Mouse (Mus musculus) embryonic facial prominence, embryonic 11.5 days (tissue): ENCODE results near the gene Agbl3. TPM values are rescaled to one million over a fixed set of nuclear protein-coding genes. Genes with fewer than 3 reads are reported as not detected.

ENCODE experiments used
- ATAC-seq: fragments of 200-750 bp; cut with Nextera tagmentation; replicated peaks from 2 replicates; pipeline ENCODE4 v1.8.0; 2017; ENCODE audit warnings: low read depth; ENCODE audit not compliant: insufficient number of reproducible peaks, low FRiP score, low TSS enrichment
- DNase-seq: peaks from one replicate; pipeline ENCODE4 v3.0.0-alpha.2; 2015; ENCODE audit warnings: low spot score
- H3K27ac ChIP-seq: fragments of 300-500 bp; sonication (generic); replicated peaks from 2 replicates; pipeline ENCODE4 v1.5.1; 2014; ENCODE audit warnings: mild to moderate bottlenecking, low read depth, low read length, control low read depth
- H3K27me3 ChIP-seq: fragments of 300-500 bp; sonication (generic); 2 replicates; pipeline ENCODE4 v1.6.1; 2014; ENCODE audit warnings: mild to moderate bottlenecking, low read length, moderate library complexity, mixed read lengths; ENCODE audit not compliant: control insufficient read depth, insufficient read depth
- H3K36me3 ChIP-seq: fragments of 300-500 bp; sonication (generic); replicated peaks from 2 replicates; pipeline ENCODE4 v1.6.1; 2014; ENCODE audit warnings: low read depth, mild to moderate bottlenecking, low read length, moderate library complexity, mixed read lengths; ENCODE audit not compliant: control insufficient read depth, insufficient read depth
- H3K4me1 ChIP-seq: fragments of 300-500 bp; sonication (generic); 2 replicates; pipeline ENCODE4 v1.6.1; 2014; ENCODE audit warnings: low read length, mixed read lengths; ENCODE audit not compliant: control insufficient read depth, insufficient read depth
- H3K4me2 ChIP-seq: fragments of 300-500 bp; sonication (generic); 2 replicates; pipeline ENCODE4 v1.6.1; 2014; ENCODE audit warnings: low read depth, mild to moderate bottlenecking, control low read depth, low read length, moderate library complexity
- H3K4me3 ChIP-seq: fragments of 300-500 bp; sonication (generic); 2 replicates; pipeline ENCODE4 v1.5.1; 2014; ENCODE audit warnings: low read depth, low read length, control low read depth
- H3K9ac ChIP-seq: fragments of 300-500 bp; sonication (generic); replicated peaks from 2 replicates; pipeline ENCODE4 v1.6.1; 2014; ENCODE audit warnings: mild to moderate bottlenecking, control low read depth, low read length
- H3K9me3 ChIP-seq: fragments of 300-500 bp; sonication (generic); replicated peaks from 2 replicates; pipeline ENCODE4 v1.6.1; 2016; ENCODE audit warnings: mild to moderate bottlenecking, low read length, inconsistent platforms, mixed read lengths; ENCODE audit not compliant: control insufficient read depth
- WGBS: fragments of 180-500 bp; shearing (Covaris S2); extraction: QIAGEN DNeasy Blood & Tissue Kit; methylation state at CpG from one replicate; pipeline ENCODE4 v1.1.7; 2014; 5-methylcytosine and 5-hydroxymethylcytosine counted together
- polyA plus RNA-seq: library from polyadenylated mRNA; unstranded; fragments of >200 nt; fragmentation: Nextera tagmentation; extraction: Ambion mirVana; gene quantifications from 2 replicates; pipeline ENCODE4 v1.2.1, GENCODE M21; 2014

The Agbl3 gene
- polyA plus RNA-seq, 1 experiment from 2014 or later = 5.2 TPM

GRCm38 (mm10) chr6:34904361-34904760, 124.1 kb downstream of the Agbl3 start:
- DNase-seq (no peak), ATAC-seq (no peak)
- H3K27ac ChIP-seq = no peak overlapping the region
- 85% methylated on average over 6 of the region's 6 CpGs for WGBS
- no peak overlapping the region for H3K9ac ChIP-seq
- 0 out of 2 replicates have a peak, but pooled peaks cover 2% of the 10 kb centered on the region for H3K36me3 ChIP-seq
- no peaks in the 10 kb centered on the region; the same call in 1 of the 2 replicates for H3K4me1 ChIP-seq
- H3K4me3 ChIP-seq = no peak overlapping the region
- no peak overlapping the region for H3K4me2 ChIP-seq
- no peaks in the 10 kb centered on the region for H3K9me3 ChIP-seq
- no peaks in the 10 kb centered on the region for H3K27me3 ChIP-seq

- Histone ChIP-seq H3K4me1 (no peaks in the 10 kb centered on the region; the same call in 1 of the 2 replicates), H3K36me3 (0 out of 2 replicates have a peak, but pooled peaks cover 2% of the 10 kb centered on the region)
- 71% methylated on average over 2 of the region's 2 CpGs for WGBS
These were observed 125.9 kb downstream of the Agbl3 start for GRCm38 (mm10) chr6:34906125-34906524.

GRCm38 (mm10) chr6:34906661-34907060, 126.4 kb downstream of the Agbl3 start:
- Histone ChIP-seq H3K4me3 (no peak overlapping the region), H3K4me1 (no peaks in the 10 kb centered on the region; the same call in 1 of the 2 replicates), H3K27me3 (no peaks in the 10 kb centered on the region), H3K4me2 (no peak overlapping the region), H3K9ac (no peak overlapping the region), H3K9me3 (no peaks in the 10 kb centered on the region), H3K27ac (no peak overlapping the region), H3K36me3 (0 out of 2 replicates have a peak, but pooled peaks cover 2% of the 10 kb centered on the region)
- no peak for ATAC-seq
- DNase-seq = no peak
- WGBS = 85% methylated on average over 4 of the region's 4 CpGs

More at GRCm38 (mm10) chr6:34906125-34906524, 125.9 kb downstream of the Agbl3 start:
- no peak overlapping the region for H3K4me3 ChIP-seq
- H3K4me2 ChIP-seq = no peak overlapping the region
- H3K9me3 ChIP-seq = no peaks in the 10 kb centered on the region
- H3K27me3 ChIP-seq = no peaks in the 10 kb centered on the region
- DNase-seq (no peak), ATAC-seq (no peak)
- H3K9ac ChIP-seq = no peak overlapping the region
- H3K27ac ChIP-seq = no peak overlapping the region

GRCm38 (mm10) chr6:34907121-34907614, 126.9 kb downstream of the Agbl3 start:
- WGBS = 45% methylated on average over 2 of the region's 2 CpGs
- ATAC-seq (no peak), DNase-seq (no peak)
- Histone ChIP-seq H3K4me3 (no peak overlapping the region), H3K9ac (no peak overlapping the region), H3K4me1 (no peaks in the 10 kb centered on the region; the same call in 1 of the 2 replicates), H3K4me2 (no peak overlapping the region), H3K36me3 (0 out of 2 replicates have a peak, but pooled peaks cover 2% of the 10 kb centered on the region), H3K27ac (no peak overlapping the region), H3K27me3 (no peaks in the 10 kb centered on the region), H3K9me3 (no peaks in the 10 kb centered on the region)

- ATAC-seq = no peak
- WGBS = 78% methylated on average over 18 of the region's 18 CpGs
- Histone ChIP-seq H3K4me2 (no peak overlapping the region), H3K9me3 (no peaks in the 10 kb centered on the region), H3K27ac (no peak overlapping the region), H3K4me3 (no peak overlapping the region), H3K36me3 (0 out of 2 replicates have a peak, but pooled peaks cover 2% of the 10 kb centered on the region), H3K9ac (no peak overlapping the region), H3K4me1 (no peaks in the 10 kb centered on the region; the same call in 1 of the 2 replicates), H3K27me3 (no peaks in the 10 kb centered on the region)
- DNase-seq = no peak
These were observed 127.5 kb downstream of the Agbl3 start for GRCm38 (mm10) chr6:34907696-34908260.

Other genes starting within 250 kb of the Agbl3 start
- gene Cald1, start 181.9 kb upstream of the Agbl3 start, polyA plus RNA-seq = 274 and 283 TPM in 2 replicates
- gene Tmem140, start 82.7 kb downstream of the Agbl3 start, polyA plus RNA-seq = 1.2 and 1.5 TPM in 2 replicates
- gene Cyren, start 97.6 kb downstream of the Agbl3 start, polyA plus RNA-seq = 10.9 and 14.2 TPM in 2 replicates
- 11.9 and 12.6 TPM in 2 replicates for gene Wdr91, start 130.4 kb downstream of the Agbl3 start, polyA plus RNA-seq
- gene Stra8, start 139.7 kb downstream of the Agbl3 start, polyA plus RNA-seq = not detected in 2 replicates
- gene Slc23a4, start 208.0 kb downstream of the Agbl3 start, polyA plus RNA-seq = 0.75 TPM in 1 of 2 replicates, not detected in the other